Mouse (Mus musculus) monocyte, adult 2 months (primary cell): ENCODE data around the gene Nsun2.
"Not testable (repeated sequence)": the region's sequence is repeated elsewhere in the genome, so short reads cannot be mapped to it uniquely, and the experiment has no call there.

Experiments used
- DNase-seq, 2 experiments: peaks; one replicate each; pipeline ENCODE4 v3.0.0; 2022; ENCODE audit warnings: low spot score in 2 of 2, low read depth in 1 of 2

Gene Nsun2

GRCm38 (mm10) chr13:69631111-69631510, 97.6 kb downstream of the Nsun2 start:
- DNase-seq, result no peak

- DNase-seq, result no peak
These were observed 98.1 kb downstream of the Nsun2 start for GRCm38 (mm10) chr13:69631659-69632058.

- no peak for DNase-seq
These were observed 100.0 kb downstream of the Nsun2 start for GRCm38 (mm10) chr13:69633551-69633950.

GRCm38 (mm10) chr13:69633988-69634387, 100.4 kb downstream of the Nsun2 start:
- DNase-seq, result no peak

GRCm38 (mm10) chr13:69635836-69636235, 102.3 kb downstream of the Nsun2 start:
- DNase-seq, result not testable (repeated sequence)

GRCm38 (mm10) chr13:69636375-69636774, 102.8 kb downstream of the Nsun2 start:
- DNase-seq, result no peak

- no peak for DNase-seq
These were observed 103.3 kb downstream of the Nsun2 start for GRCm38 (mm10) chr13:69636816-69637215.

GRCm38 (mm10) chr13:69637657-69638056, 104.1 kb downstream of the Nsun2 start:
- no peak for DNase-seq

- no peak for DNase-seq
These were observed 104.6 kb downstream of the Nsun2 start for GRCm38 (mm10) chr13:69638108-69638626.

- no peak for DNase-seq
These were observed 105.7 kb downstream of the Nsun2 start for GRCm38 (mm10) chr13:69639251-69639650.

- no peak for DNase-seq
These were observed 106.6 kb downstream of the Nsun2 start for GRCm38 (mm10) chr13:69640126-69640525.

- no peak for DNase-seq
These were observed 107.0 kb downstream of the Nsun2 start for GRCm38 (mm10) chr13:69640541-69640940.

GRCm38 (mm10) chr13:69641017-69641416, 107.5 kb downstream of the Nsun2 start:
- DNase-seq, result no peak

- no peak for DNase-seq
These were observed 109.2 kb downstream of the Nsun2 start for GRCm38 (mm10) chr13:69642656-69643216.

- no peak for DNase-seq
These were observed 110.4 kb downstream of the Nsun2 start for GRCm38 (mm10) chr13:69643937-69644336.

GRCm38 (mm10) chr13:69644427-69645166, 111.1 kb downstream of the Nsun2 start:
- DNase-seq, result no peak

- DNase-seq, result no peak
These were observed 112.3 kb downstream of the Nsun2 start for GRCm38 (mm10) chr13:69645694-69646423.

GRCm38 (mm10) chr13:69646481-69646880, 112.9 kb downstream of the Nsun2 start:
- no peak for DNase-seq

GRCm38 (mm10) chr13:69654508-69654907, 121.0 kb downstream of the Nsun2 start:
- no peak for DNase-seq

- no peak for DNase-seq
These were observed 138.6 kb downstream of the Nsun2 start for GRCm38 (mm10) chr13:69672121-69672520.

GRCm38 (mm10) chr13:69672565-69672964, 139.0 kb downstream of the Nsun2 start:
- DNase-seq, result no peak
